Mouse (Mus musculus): ENCODE measurements around the gene Tshz3.

DNA sequence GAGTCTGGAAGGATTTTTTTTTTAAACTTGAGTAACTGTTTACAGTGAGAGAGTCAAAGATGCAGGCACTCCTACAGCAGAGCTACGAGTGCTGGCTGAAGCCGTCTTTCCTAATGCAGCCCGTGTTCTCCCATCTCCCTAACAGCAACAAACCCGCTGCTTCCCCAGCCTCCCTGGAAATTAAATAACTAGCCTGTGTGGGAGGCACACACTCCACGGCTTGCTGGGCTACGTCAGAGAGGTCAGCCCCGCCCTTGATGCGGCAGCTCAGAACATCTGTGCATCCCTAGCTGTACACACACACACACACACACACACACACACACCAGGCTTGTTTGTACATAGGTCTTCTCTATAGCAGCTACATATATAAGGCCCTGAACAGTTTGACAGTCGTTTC, 22.9 kb downstream of the Tshz3 start:
- TF ChIP-seq CTCF (IDR thresholded peaks at IDR 0.05; ENCODE audit: extremely low read depth, insufficient read depth, low read length) (no peak), POLR2A (IDR thresholded peaks at IDR 0.05; ENCODE audit: extremely low read depth, insufficient read depth, low read length) (no peak)
